Mouse (Mus musculus) spleen, postnatal 10 days (tissue): ENCODE results near the gene Ifng.

ENCODE experiments used
- DNase-seq, 2 experiments: peaks; one replicate each; pipeline ENCODE4 v3.0.0; 2021 to 2022; ENCODE audit warnings: low spot score in 2 of 2

The Ifng gene

GRCm38 (mm10) chr10:118480118-118480517 lies 39.3 kb downstream of the Ifng start:
- no peak for DNase-seq

DNA sequence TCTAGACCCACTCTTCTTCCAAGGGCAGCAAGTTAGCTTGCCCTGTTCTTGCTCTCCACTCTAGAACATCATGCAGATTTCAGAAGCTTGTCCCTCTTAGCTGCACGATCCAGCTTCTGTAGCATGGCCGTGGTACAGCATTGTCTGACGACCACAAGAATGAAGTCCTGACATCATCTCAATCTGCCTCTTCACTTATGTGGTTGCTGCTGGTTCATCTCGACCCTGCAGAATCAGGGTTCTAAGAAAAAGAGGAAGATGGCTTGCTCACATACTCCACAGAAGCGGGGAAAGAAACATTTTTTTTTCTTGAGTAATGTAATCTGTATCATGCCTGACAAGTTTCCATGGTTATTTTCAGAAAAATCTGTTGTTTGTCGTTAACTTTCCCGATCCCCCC lies 39.9 kb downstream of the Ifng start:
- no peak for DNase-seq

- no peak for DNase-seq
Measured at GRCm38 (mm10) chr10:118494109-118494508, 53.3 kb downstream of the Ifng start.

GRCm38 (mm10) chr10:118495362-118495761 lies 54.5 kb downstream of the Ifng start:
- DNase-seq = no peak
